Mouse (Mus musculus): ENCODE data around the gene Chd8. TPM values are rescaled to one million over a fixed set of nuclear protein-coding genes. Genes with fewer than 3 reads are reported as not detected.
A peak's percentile ranks its signal among the peaks of the same experiment; 100 is the strongest.

Chd8 gene
- polyA plus RNA-seq, 1 experiment from 2014 or later = 39.7 TPM

- Histone ChIP-seq H3K9me3 (no peaks in the 10 kb centered on the region), H3K4me1 (peaks cover 23% of the 10 kb centered on the region), H3K4me3 (peak overlapping the region; percentile 68), H3K4me2 (replicated peaks) (peak overlapping the region; percentile 51), H3K27me3 (no peaks in the 10 kb centered on the region), H3K27ac (replicated peaks) (peak overlapping the region; percentile 93), H3K9ac (replicated peaks) (peak overlapping the region; percentile 85), H3K36me3 (peaks cover 4% of the 10 kb centered on the region; the same call in 1 of the 2 replicates)
- ATAC-seq (replicated peaks) = no peak
- WGBS = 7% methylated on average over 18 of the region's 18 CpGs
These were observed 1.0 kb downstream of the Chd8 start for GRCm38 (mm10) chr14:52256311-52257175.

DNA sequence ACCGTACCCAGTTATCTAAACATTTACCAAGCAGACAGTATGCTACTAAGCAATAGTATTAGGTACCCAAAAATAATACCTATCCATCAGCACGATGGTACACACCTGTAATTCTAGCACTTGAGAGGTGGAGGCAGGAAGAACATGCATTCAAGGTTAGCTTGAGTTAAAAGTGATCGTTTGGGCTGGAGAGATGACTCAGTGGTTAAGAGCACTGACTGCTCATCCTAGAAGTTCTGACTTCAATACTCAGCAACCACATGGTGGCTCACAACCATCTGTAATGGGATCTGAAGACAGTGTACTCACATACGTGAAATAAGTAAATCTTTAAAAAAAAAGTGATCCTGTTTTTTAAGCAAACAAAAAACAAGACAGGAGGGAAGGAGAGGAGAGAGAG lies 11.5 kb downstream of the Chd8 start:
- Histone ChIP-seq H3K4me3 (no peak overlapping the region), H3K27me3 (no peaks in the 10 kb centered on the region), H3K4me1 (peaks cover 24% of the 10 kb centered on the region), H3K9ac (replicated peaks) (no peak overlapping the region), H3K9me3 (no peaks in the 10 kb centered on the region), H3K4me2 (replicated peaks) (no peak overlapping the region), H3K27ac (replicated peaks) (no peak overlapping the region), H3K36me3 (peaks cover 3% of the 10 kb centered on the region; the same call in 1 of the 2 replicates)
- ATAC-seq (replicated peaks) = no peak
- WGBS = 83% methylated on average over 4 of the region's 4 CpGs

- H3K27me3 ChIP-seq = no peaks in the 10 kb centered on the region
- no peaks in the 10 kb centered on the region for H3K9me3 ChIP-seq
- WGBS = 12% methylated on average over 7 of the region's 7 CpGs
- ATAC-seq (replicated peaks) = peak; percentile 87; the same call in 1 of the 2 replicates
- peak overlapping the region; percentile 83 for H3K9ac ChIP-seq (replicated peaks)
- H3K27ac ChIP-seq (replicated peaks) = peak overlapping the region; percentile 62
- peak overlapping the region; percentile 86 for H3K4me3 ChIP-seq
- H3K4me2 ChIP-seq (replicated peaks) = peak overlapping the region; percentile 80
- peaks cover 3% of the 10 kb centered on the region; the same call in 1 of the 2 replicates for H3K36me3 ChIP-seq
- H3K4me1 ChIP-seq = peaks cover 24% of the 10 kb centered on the region
These were observed 12.9 kb downstream of the Chd8 start for GRCm38 (mm10) chr14:52244690-52245042.

DNA sequence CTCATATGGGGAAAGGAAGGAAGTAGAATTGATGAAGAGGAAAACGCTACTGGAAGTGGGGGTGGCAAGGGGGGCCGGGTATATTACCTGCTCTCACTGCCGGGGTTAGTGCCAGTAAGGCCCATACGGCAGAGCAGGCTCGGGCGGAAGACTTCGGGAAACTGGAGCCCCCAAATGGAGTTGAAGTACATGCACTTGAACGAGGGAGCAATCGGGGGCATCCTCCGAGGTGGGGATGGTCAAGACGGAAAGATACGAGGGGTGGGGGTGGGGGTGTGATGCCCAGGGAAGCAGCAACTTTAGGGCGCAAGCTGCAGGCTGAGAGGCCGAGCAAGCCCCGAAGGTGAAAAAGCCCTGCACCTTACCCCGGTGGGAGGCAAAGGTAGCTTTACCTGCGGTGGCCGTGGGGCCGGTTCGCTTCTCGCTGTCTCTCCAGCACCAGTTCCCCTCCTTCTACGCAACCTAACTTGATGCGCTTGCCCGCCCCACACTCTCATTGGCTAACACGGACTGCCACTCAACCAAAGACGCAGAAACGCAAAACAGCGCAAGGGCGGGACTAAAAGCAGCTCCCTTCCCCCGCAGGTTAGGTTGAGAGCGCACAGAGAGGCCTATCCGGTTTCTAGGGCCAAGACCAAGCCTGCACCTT lies 13.4 kb downstream of the Chd8 start:
- Histone ChIP-seq H3K27ac (replicated peaks) (peak overlapping the region; percentile 66), H3K9ac (replicated peaks) (peak overlapping the region; percentile 83), H3K36me3 (peaks cover 2% of the 10 kb centered on the region; the same call in 1 of the 2 replicates), H3K9me3 (no peaks in the 10 kb centered on the region), H3K27me3 (no peaks in the 10 kb centered on the region), H3K4me1 (peaks cover 24% of the 10 kb centered on the region), H3K4me3 (peak overlapping the region; percentile 86), H3K4me2 (replicated peaks) (peak overlapping the region; percentile 80)
- ATAC-seq (replicated peaks) = peak; percentile 100
- WGBS = under 1% methylated on average over 32 of the region's 32 CpGs

DNA sequence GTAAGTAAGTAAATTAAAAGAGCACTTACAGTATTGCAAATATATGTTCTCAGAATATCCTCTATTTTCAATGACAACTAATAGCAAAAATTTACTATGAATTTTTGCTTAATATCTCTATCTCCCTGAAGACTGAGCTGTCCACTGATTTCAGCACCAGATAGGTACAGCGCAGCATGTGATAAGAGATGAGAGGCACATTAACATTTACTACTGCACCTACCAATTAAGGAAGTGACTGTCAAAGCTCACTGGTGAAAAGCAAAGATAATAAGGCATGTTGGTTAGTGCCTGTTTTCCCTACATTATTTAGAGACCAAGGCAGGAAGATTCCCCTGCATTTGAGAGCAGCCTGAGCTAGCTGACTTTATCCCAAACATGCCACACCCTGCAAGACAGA lies 21.4 kb downstream of the Chd8 start:
- Histone ChIP-seq H3K9ac (replicated peaks) (no peak overlapping the region), H3K4me2 (replicated peaks) (no peak overlapping the region), H3K4me1 (no peaks in the 10 kb centered on the region), H3K9me3 (no peaks in the 10 kb centered on the region), H3K4me3 (no peak overlapping the region), H3K27me3 (no peaks in the 10 kb centered on the region), H3K36me3 (peaks cover 57% of the 10 kb centered on the region), H3K27ac (replicated peaks) (no peak overlapping the region)
- 95% methylated on average over 1 of the region's 1 CpGs for WGBS
- ATAC-seq (replicated peaks) = no peak

DNA sequence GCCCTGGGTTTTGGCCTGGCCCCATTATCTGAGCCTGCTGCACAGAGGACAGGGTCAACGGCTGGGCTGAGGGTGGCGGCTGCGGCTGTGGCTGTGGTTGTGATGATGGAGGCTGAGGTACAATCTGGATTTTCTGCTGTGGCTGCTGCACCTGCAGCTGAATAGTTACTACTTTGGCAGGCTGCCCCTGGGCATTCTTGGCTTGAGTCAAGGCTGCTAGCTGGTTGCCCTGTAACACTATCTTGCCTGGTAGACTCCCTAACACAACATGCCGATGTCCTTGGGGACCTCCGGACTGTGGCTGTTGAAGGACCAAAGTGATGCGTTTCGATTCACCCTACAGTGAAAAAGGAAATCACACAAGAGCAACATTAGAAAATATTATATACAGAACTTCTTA lies 22.4 kb downstream of the Chd8 start:
- H3K4me1 ChIP-seq = no peaks in the 10 kb centered on the region
- no peaks in the 10 kb centered on the region for H3K9me3 ChIP-seq
- no peak overlapping the region for H3K4me2 ChIP-seq (replicated peaks)
- no peak overlapping the region for H3K4me3 ChIP-seq
- no peak overlapping the region for H3K9ac ChIP-seq (replicated peaks)
- H3K27ac ChIP-seq (replicated peaks) = no peak overlapping the region
- 94% methylated on average over 7 of the region's 7 CpGs for WGBS
- ATAC-seq (replicated peaks) = no peak
- no peaks in the 10 kb centered on the region for H3K27me3 ChIP-seq
- peaks cover 68% of the 10 kb centered on the region for H3K36me3 ChIP-seq

DNA sequence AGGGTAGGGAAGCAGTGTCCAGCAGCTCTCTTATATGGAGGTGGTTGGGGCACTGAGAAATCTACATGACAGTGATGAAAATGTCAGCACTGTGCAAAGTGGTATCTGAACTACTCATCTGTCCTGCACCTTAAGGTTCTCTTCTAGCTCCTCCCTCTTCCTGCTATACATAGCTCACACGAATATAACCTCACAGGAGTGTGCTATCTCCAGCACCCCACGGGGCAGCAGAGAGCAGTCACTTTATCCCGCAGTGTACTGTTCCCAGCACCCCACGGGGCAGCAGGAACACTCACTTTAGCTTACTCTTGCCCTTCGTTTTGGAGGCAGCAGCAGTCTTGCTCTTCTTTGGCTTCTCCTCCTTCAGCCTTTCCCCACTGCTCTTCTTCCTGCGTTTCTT lies 25.3 kb downstream of the Chd8 start:
- ATAC-seq (replicated peaks) = no peak
- no peaks in the 10 kb centered on the region for H3K9me3 ChIP-seq
- H3K4me2 ChIP-seq (replicated peaks) = no peak overlapping the region
- peaks cover 90% of the 10 kb centered on the region for H3K36me3 ChIP-seq
- no peak overlapping the region for H3K4me3 ChIP-seq
- H3K9ac ChIP-seq (replicated peaks) = no peak overlapping the region
- no peaks in the 10 kb centered on the region for H3K27me3 ChIP-seq
- no peak overlapping the region for H3K27ac ChIP-seq (replicated peaks)
- WGBS = 84% methylated on average over 6 of the region's 6 CpGs
- no peaks in the 10 kb centered on the region for H3K4me1 ChIP-seq

GRCm38 (mm10) chr14:52225972-52226371 lies 31.6 kb downstream of the Chd8 start:
- H3K27ac ChIP-seq (replicated peaks) = no peak overlapping the region
- H3K36me3 ChIP-seq = peaks cover 95% of the 10 kb centered on the region
- H3K4me2 ChIP-seq (replicated peaks) = no peak overlapping the region
- H3K9ac ChIP-seq (replicated peaks) = no peak overlapping the region
- no peaks in the 10 kb centered on the region for H3K4me1 ChIP-seq
- H3K4me3 ChIP-seq = no peak overlapping the region
- 92% methylated on average over 2 of the region's 2 CpGs for WGBS
- H3K27me3 ChIP-seq = no peaks in the 10 kb centered on the region
- no peak for ATAC-seq (replicated peaks)
- H3K9me3 ChIP-seq = no peaks in the 10 kb centered on the region

- Histone ChIP-seq H3K9me3 (no peaks in the 10 kb centered on the region), H3K36me3 (peaks cover 91% of the 10 kb centered on the region), H3K27ac (replicated peaks) (no peak overlapping the region), H3K27me3 (no peaks in the 10 kb centered on the region), H3K4me3 (no peak overlapping the region), H3K4me1 (no peaks in the 10 kb centered on the region), H3K4me2 (replicated peaks) (no peak overlapping the region), H3K9ac (replicated peaks) (no peak overlapping the region)
- ATAC-seq (replicated peaks) = no peak
- 88% methylated on average over 5 of the region's 5 CpGs for WGBS
These were observed 40.3 kb downstream of the Chd8 start for GRCm38 (mm10) chr14:52217261-52217660.

GRCm38 (mm10) chr14:52199412-52199811 lies 58.2 kb downstream of the Chd8 start:
- Histone ChIP-seq H3K9me3 (no peaks in the 10 kb centered on the region), H3K4me1 (peaks cover 31% of the 10 kb centered on the region), H3K27ac (replicated peaks) (no peak overlapping the region), H3K4me2 (replicated peaks) (no peak overlapping the region), H3K36me3 (peaks cover 55% of the 10 kb centered on the region), H3K27me3 (no peaks in the 10 kb centered on the region), H3K4me3 (no peak overlapping the region), H3K9ac (replicated peaks) (no peak overlapping the region)
- ATAC-seq (replicated peaks) = no peak
- 94% methylated on average over 4 of the region's 4 CpGs for WGBS

- Histone ChIP-seq H3K9me3 (no peaks in the 10 kb centered on the region), H3K36me3 (peaks cover 48% of the 10 kb centered on the region), H3K9ac (replicated peaks) (peak overlapping the region; percentile 86; the same call in 1 of the 2 replicates), H3K27ac (replicated peaks) (no peak overlapping the region), H3K4me3 (peak overlapping the region; percentile 81), H3K27me3 (no peaks in the 10 kb centered on the region), H3K4me2 (replicated peaks) (peak overlapping the region; percentile 87), H3K4me1 (peaks cover 34% of the 10 kb centered on the region)
- no peak for ATAC-seq (replicated peaks)
- WGBS = 27% methylated on average over 3 of the region's 3 CpGs
These were observed 59.4 kb downstream of the Chd8 start for GRCm38 (mm10) chr14:52198141-52198540.

DNA sequence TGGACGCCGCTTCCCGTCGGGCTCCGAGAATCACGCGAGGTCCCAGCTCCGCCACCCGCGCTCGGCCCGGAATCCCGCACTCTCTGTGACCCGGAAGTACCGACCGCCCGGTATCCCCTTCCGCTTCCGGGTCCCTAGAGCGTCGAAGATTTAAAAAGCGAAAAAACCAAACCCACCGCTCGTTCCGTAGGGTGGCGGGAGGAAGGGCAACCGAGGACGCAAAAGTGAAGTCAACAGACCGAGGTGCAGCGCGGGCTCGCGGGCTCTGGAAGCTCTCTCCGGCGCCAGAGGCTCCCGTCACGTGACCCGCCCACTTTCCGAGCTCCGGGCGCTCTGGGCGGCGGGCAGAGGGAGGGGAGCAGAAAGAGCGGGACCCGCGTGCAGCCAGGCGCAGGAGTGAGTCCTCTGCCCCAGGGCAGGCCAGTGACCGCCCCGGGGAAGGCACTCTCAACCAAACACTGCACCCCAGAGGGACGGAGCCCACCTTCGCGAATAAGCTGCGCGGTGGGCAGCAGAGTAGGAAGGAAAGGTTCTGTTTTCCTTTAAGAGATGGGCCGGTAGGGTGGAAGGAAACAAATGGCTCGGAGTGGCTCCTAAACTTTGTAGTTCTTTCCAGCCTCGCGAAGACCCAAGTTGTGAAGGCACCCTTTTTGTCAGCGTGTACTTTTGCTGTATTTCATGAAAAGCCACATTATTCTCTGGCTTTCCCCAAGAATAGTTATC lies 60.3 kb downstream of the Chd8 start, which contains the start of gene Supt16:
Gene Supt16, minus strand, starts transcription at position 261 of the 723 bp plus-strand sequence.
- Histone ChIP-seq H3K9ac (replicated peaks) (peak within 1 kb of the TSS; percentile 86), H3K9me3 (no peaks in the 10 kb centered on the region), H3K4me3 (peak within 1 kb of the TSS; percentile 81), H3K27me3 (no peaks in the 10 kb centered on the region), H3K4me1 (peaks cover 34% of the 10 kb centered on the region), H3K27ac (replicated peaks) (peak within 1 kb of the TSS; percentile 96), H3K36me3 (peaks cover 42% of the 10 kb centered on the region), H3K4me2 (replicated peaks) (peak within 1 kb of the TSS; percentile 87)
- under 1% methylated on average over 59 of the region's 59 CpGs for WGBS
- peak; percentile 97 for ATAC-seq (replicated peaks)

Data from forebrain, embryonic 15.5 days (tissue).